ENCODE assay signal across 9 mouse cellular contexts in the genomic region with DNA sequence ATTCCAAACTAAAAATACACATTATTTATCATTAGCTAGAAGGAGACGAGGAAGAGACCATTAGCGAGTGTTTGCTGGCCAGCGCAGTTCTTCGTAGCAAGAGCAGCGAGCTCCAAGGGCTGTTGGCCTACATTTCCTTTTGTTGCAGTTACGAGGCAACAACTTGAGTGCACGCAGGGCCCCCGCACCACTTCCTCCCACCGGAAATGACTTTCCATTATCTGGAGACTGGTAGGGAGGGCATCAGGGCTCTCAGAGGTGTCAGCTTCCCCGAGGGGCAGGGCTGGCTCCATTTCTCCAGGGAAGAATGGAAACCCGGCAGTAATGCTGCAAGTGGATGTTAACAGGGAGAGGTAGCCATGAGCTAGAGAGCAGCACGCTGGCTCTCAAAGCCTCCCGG.
A peak's percentile ranks its signal among the peaks of the same experiment; 100 is the strongest.
DNase-seq lines count a peak whose midpoint lies in the region; ATAC-seq and TF ChIP-seq lines count a peak whose summit lies in the region.
"Had no signal": no experiment of that assay in that cellular context is flagged by ENCODE, and none has a peak within 500 bp of the region (broad histone marks: within the 10 kb centered on the region; RNA-seq: fewer than 3 reads in every experiment).

No protein-coding gene starts in this region.

- 24% methylated on average over 13 of the region's 13 CpGs for WGBS in intestine, embryonic 14.5 days
- WGBS in intestine, postnatal 0 days: 40% methylated on average over 13 of the region's 13 CpGs
- 65% methylated on average over 13 of the region's 13 CpGs for WGBS in midbrain, embryonic 15.5 days
- 42% methylated on average over 13 of the region's 13 CpGs for WGBS in kidney, adult 2 months

- no peak for ATAC-seq in intestine, embryonic 14.5 days (replicated peaks; ENCODE audit: low FRiP score, low TSS enrichment, low read depth)
- no peak for ATAC-seq in intestine, postnatal 0 days
- ATAC-seq in midbrain, embryonic 15.5 days (replicated peaks): no peak

- no peak for TF ChIP-seq POLR2A in kidney, adult 2 months (IDR thresholded peaks at IDR 0.05; ENCODE audit: low read depth, low read length)

- no peak overlapping the region for H3K9ac ChIP-seq in intestine, embryonic 14.5 days (ENCODE audit: low read length)
- H3K9ac ChIP-seq in intestine, postnatal 0 days (ENCODE audit: low read depth, low read length): no peak overlapping the region
- no peak overlapping the region for H3K9ac ChIP-seq in midbrain, embryonic 15.5 days

- H3K4me1 ChIP-seq in intestine, embryonic 14.5 days (replicated peaks; ENCODE audit: control insufficient read depth, insufficient read depth, low read length): peaks cover 14% of the 10 kb centered on the region
- no peaks in the 10 kb centered on the region for H3K4me1 ChIP-seq in intestine, postnatal 0 days (replicated peaks; ENCODE audit: control insufficient read depth, insufficient read depth, low read length)
- no peaks in the 10 kb centered on the region for H3K4me1 ChIP-seq in midbrain, embryonic 15.5 days
- H3K4me1 ChIP-seq in kidney, adult 2 months (ENCODE audit: control insufficient read depth, insufficient read depth, low read length): no peaks in the 10 kb centered on the region

- TF ChIP-seq CTCF in intestine, postnatal 0 days (IDR thresholded peaks at IDR 0.05; ENCODE audit: low read depth): no peak
- TF ChIP-seq CTCF in kidney, adult 2 months (conservative IDR thresholded peaks at IDR 0.05; ENCODE audit: insufficient read depth, insufficient read length, low read depth, low read length): no peak

- H3K4me2 ChIP-seq in intestine, embryonic 14.5 days (ENCODE audit: low read length): no peak overlapping the region
- no peak overlapping the region for H3K4me2 ChIP-seq in intestine, postnatal 0 days (replicated peaks; ENCODE audit: low read depth)
- no peak overlapping the region for H3K4me2 ChIP-seq in midbrain, embryonic 15.5 days

- H3K36me3 ChIP-seq in intestine, embryonic 14.5 days (ENCODE audit: control insufficient read depth, insufficient read depth, low read length): no peaks in the 10 kb centered on the region
- no peaks in the 10 kb centered on the region for H3K36me3 ChIP-seq in intestine, postnatal 0 days (ENCODE audit: control insufficient read depth, insufficient read depth)
- H3K36me3 ChIP-seq in midbrain, embryonic 15.5 days (replicated peaks): no peaks in the 10 kb centered on the region
- H3K36me3 ChIP-seq in kidney, adult 2 months (ENCODE audit: control insufficient read depth, insufficient read depth, low read length): no peaks in the 10 kb centered on the region

- no peaks in the 10 kb centered on the region for H3K27me3 ChIP-seq in intestine, embryonic 14.5 days (replicated peaks; ENCODE audit: control insufficient read depth, insufficient read depth, low read length)
- H3K27me3 ChIP-seq in intestine, postnatal 0 days (replicated peaks; ENCODE audit: control insufficient read depth, insufficient read depth, low read length): no peaks in the 10 kb centered on the region
- H3K27me3 ChIP-seq in midbrain, embryonic 15.5 days (replicated peaks): no peaks in the 10 kb centered on the region
- no peaks in the 10 kb centered on the region for H3K27me3 ChIP-seq in kidney, adult 2 months (replicated peaks; ENCODE audit: control insufficient read depth, insufficient read depth, low read length)

- DNase-seq in intestine, embryonic 14.5 days (ENCODE audit: low spot score): no peak
- peak; percentile 89 for DNase-seq in R1 (ENCODE audit: low read depth, low spot score)
- DNase-seq in induced T-regulatory cell, adult 2 months (ENCODE audit: low read depth): peak; percentile 41
- DNase-seq in naive thymus-derived CD4-positive, alpha-beta T cell, adult 2 months (ENCODE audit: low read depth): peak; percentile 66
- no peak for DNase-seq in urinary bladder, postnatal 36 days (ENCODE audit: low spot score in 2 of 2)
- no peak for DNase-seq in kidney, adult 2 months

- H3K27ac ChIP-seq in intestine, embryonic 14.5 days (ENCODE audit: low read depth): peak overlapping the region; percentile 43; the same call in 1 of the 2 replicates
- no peak overlapping the region for H3K27ac ChIP-seq in intestine, postnatal 0 days (ENCODE audit: low read depth, low read length)
- H3K27ac ChIP-seq in midbrain, embryonic 15.5 days: no peak overlapping the region
- no peak overlapping the region for H3K27ac ChIP-seq in kidney, adult 2 months (ENCODE audit: insufficient read depth, low read depth, low read length)

- no peak overlapping the region for H3K4me3 ChIP-seq in intestine, embryonic 14.5 days (ENCODE audit: low read depth, low read length)
- H3K4me3 ChIP-seq in intestine, postnatal 0 days (ENCODE audit: low read depth, low read length): no peak overlapping the region
- H3K4me3 ChIP-seq in midbrain, embryonic 15.5 days: no peak overlapping the region
- no peak overlapping the region for H3K4me3 ChIP-seq in kidney, adult 2 months (ENCODE audit: insufficient read depth, low read depth, low read length)
- H3K4me3 ChIP-seq: erythroblast, embryonic 14.5 days had no signal

- no peaks in the 10 kb centered on the region for H3K9me3 ChIP-seq in intestine, embryonic 14.5 days (ENCODE audit: control insufficient read depth, low read length)
- H3K9me3 ChIP-seq in intestine, postnatal 0 days (ENCODE audit: control insufficient read depth): no peaks in the 10 kb centered on the region
- H3K9me3 ChIP-seq in midbrain, embryonic 15.5 days: no peaks in the 10 kb centered on the region

Comparison
In these comparisons a context has a peak if more than half of its experiments do, and no peak if none do; other contexts are left out.
1. DNase-seq: peak in R1 (single experiment), induced T-regulatory cell, adult 2 months (single experiment) and naive thymus-derived CD4-positive, alpha-beta T cell, adult 2 months (single experiment); none in intestine, embryonic 14.5 days (single experiment), urinary bladder, postnatal 36 days (0 of 2) and kidney, adult 2 months (single experiment).